Mouse (Mus musculus) left cerebral cortex, postnatal 36 days (tissue): Measurements from ENCODE around the gene Gm3115. TPM values are rescaled to one million over a fixed set of nuclear protein-coding genes. Genes with fewer than 3 reads are reported as not detected.
"Not testable (repeated sequence)": the region's sequence is repeated elsewhere in the genome, so short reads cannot be mapped to it uniquely, and the experiment has no call there.

Experiments used
- DNase-seq, 2 experiments: peaks; one replicate each; pipeline ENCODE4 v3.0.0; 2021 to 2022; ENCODE audit warnings: low spot score in 2 of 2, mixed read lengths in 1 of 2
- intact Hi-C: fragments of 180-260 bp; cut with DNase I; formaldehyde crosslinking; loops from one replicate; pipeline ENCODE4 v1.15.1; 2025
- total RNA-seq, 2 experiments: library from RNA; stranded (reverse); gene quantifications; 2 replicates each; pipeline ENCODE4 v1.2.3; 2021

The Gm3115 gene
- under 1 TPM; 0.27 to 0.41 TPM for total RNA-seq

GRCm38 (mm10) chr14:4083820-4084219 lies at the start of gene Gm3115:
Gene Gm3115, plus strand, starts transcription at chr14:4084120.
- DNase-seq, intact Hi-C loops: not testable (repeated sequence)

DNA sequence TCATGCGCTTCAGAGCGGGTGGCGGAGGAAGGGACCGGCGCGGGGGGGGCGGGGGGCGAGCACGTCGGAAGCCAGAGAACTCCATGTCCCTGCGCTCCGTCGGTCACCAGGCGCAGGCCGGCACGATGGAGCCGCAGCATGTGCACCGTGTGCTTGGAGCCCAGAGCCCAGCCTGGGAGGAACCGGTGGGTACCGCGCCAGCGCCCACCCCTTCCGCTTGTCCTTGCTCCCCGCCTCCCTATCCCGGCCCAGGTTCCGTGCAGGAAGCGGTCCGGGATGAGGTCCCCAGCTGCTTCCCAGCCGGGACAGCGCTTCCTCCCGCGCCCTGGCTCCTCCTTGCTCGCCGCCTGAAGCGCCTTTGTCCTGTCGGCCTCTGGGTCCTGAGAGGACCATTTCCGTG lies 26.5 kb downstream of the Gm3115 start, which contains the start of gene Gm8108:
TSS of gene Gm8108 (plus strand) at position 101 of the 400 bp plus-strand sequence.
- DNase-seq, intact Hi-C loops: not testable (repeated sequence)

GRCm38 (mm10) chr14:4141646-4142045 lies 57.7 kb downstream of the Gm3115 start:
- DNase-seq, intact Hi-C loops: not testable (repeated sequence)

Other genes with a start within 250 kb of the Gm3115 start
- not detected for gene Gm3033, start 237.9 kb upstream of the Gm3115 start, total RNA-seq
- gene Gm2916, start 199.9 kb upstream of the Gm3115 start, total RNA-seq: not detected
- gene Gm3029, start 152.4 kb upstream of the Gm3115 start, total RNA-seq: not detected
- under 1 TPM in 1 of 2 experiments, not detected in 1; 0.29 TPM for gene Gm3095, start 120.6 kb upstream of the Gm3115 start, total RNA-seq
- gene Gm3099, start 85.7 kb upstream of the Gm3115 start, total RNA-seq: not detected
- 1 to 10 TPM; 1.8 to 2.5 TPM for gene Gm5796, start 60.2 kb upstream of the Gm3115 start, total RNA-seq
- 1 to 10 TPM; 2.4 to 3.7 TPM for gene Gm8108, start 26.4 kb downstream of the Gm3115 start, total RNA-seq
- not detected for gene Gm3127, start 80.9 kb downstream of the Gm3115 start, total RNA-seq
- gene Gm2974, start 98.5 kb downstream of the Gm3115 start, total RNA-seq: 1 to 10 TPM in 1 of 2 experiments, under 1 TPM in 1; 0.99 to 1.2 TPM
- gene Gm3138, start 165.5 kb downstream of the Gm3115 start, total RNA-seq: not detected
- not detected for gene Gm3149, start 233.2 kb downstream of the Gm3115 start, total RNA-seq